Mouse (Mus musculus): ENCODE results near the gene Rnf224. TPM values are rescaled to one million over a fixed set of nuclear protein-coding genes. Genes with fewer than 3 reads are reported as not detected.

The Rnf224 gene
- polyA plus RNA-seq, 1 experiment from 2014 or later, result 0.10 TPM

DNA sequence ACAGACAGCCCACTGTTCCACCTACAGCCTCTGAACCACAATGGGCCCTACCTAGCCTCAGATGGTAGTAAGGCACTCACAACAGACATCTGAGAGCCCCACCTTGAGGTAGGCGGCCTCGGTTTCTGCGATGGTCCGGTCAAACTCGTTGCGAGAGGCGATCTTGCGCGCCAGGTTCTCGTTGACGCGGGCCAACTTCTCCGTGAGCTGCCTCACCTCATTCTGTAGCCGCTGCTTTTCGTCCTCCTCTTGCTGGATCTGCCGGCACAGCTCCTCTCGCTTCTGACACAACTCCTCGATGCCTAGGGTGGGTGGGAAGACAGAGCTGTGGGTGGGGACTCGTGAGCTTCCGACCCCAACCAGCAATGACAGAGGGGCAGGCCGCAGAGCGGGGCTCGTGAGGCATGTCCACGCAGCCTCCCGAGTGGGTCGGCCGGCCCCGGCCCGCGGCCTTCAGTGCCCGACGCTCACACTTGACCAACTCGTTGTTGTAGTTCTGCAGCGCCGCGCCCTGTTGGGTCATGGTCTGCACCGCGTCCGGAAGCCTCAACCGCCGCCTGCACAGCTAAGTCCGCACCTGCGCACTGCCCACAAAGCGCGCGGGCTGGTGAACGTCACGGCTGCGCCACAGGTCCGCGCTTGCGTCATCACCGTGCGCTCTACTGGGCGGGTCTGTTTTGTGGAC lies 35.4 kb upstream of the Rnf224 start, which contains the start of the genes Ssna1 and Anapc2:
Gene Ssna1, minus strand, starts transcription at position 612 of the 685 bp plus-strand sequence.
Gene Anapc2, plus strand, starts transcription at position 652 of the 685 bp plus-strand sequence.
- ATAC-seq (peak; percentile 99), DNase-seq (ENCODE audit: low spot score) (peak; percentile 98)
- peak within 1 kb of the TSS; percentile 81 for H3K9ac ChIP-seq (replicated peaks; ENCODE audit: low read depth)
- WGBS, result 0% methylated on average over 54 of the region's 55 CpGs
- peaks cover 21% of the 10 kb centered on the region; the same call in 1 of the 2 replicates for H3K4me1 ChIP-seq (ENCODE audit: insufficient read depth, low read depth, low read length)
- peak; percentile 68 for TF ChIP-seq CTCF (IDR thresholded peaks at IDR 0.05)
- TF ChIP-seq EP300 (IDR thresholded peaks at IDR 0.05), result no peak
- peak within 1 kb of the TSS; percentile 93 for H3K27ac ChIP-seq (ENCODE audit: low read length)
- no peaks in the 10 kb centered on the region for H3K9me3 ChIP-seq (ENCODE audit: low read length)
- H3K36me3 ChIP-seq (ENCODE audit: insufficient read depth, low read length), result peaks cover 14% of the 10 kb centered on the region; the same call in 1 of the 2 replicates
- peak within 1 kb of the TSS; percentile 88 for H3K4me2 ChIP-seq (replicated peaks; ENCODE audit: low read depth, low read length)
- H3K27me3 ChIP-seq (replicated peaks; ENCODE audit: insufficient read depth, low read length), result no peaks in the 10 kb centered on the region
- peak within 1 kb of the TSS; percentile 56 for H3K4me3 ChIP-seq (ENCODE audit: low read depth, low read length)

- DNase-seq (ENCODE audit: low spot score) (no peak), ATAC-seq (no peak)
- H3K9me3 ChIP-seq (ENCODE audit: low read length), result no peaks in the 10 kb centered on the region
- no peaks in the 10 kb centered on the region for H3K27me3 ChIP-seq (replicated peaks; ENCODE audit: insufficient read depth, low read length)
- H3K9ac ChIP-seq (replicated peaks; ENCODE audit: low read depth), result no peak overlapping the region
- 75% methylated on average over 4 of the region's 4 CpGs for WGBS
- no peaks in the 10 kb centered on the region for H3K36me3 ChIP-seq (ENCODE audit: insufficient read depth, low read length)
- TF ChIP-seq CTCF (IDR thresholded peaks at IDR 0.05) (no peak), EP300 (IDR thresholded peaks at IDR 0.05) (no peak)
- H3K4me1 ChIP-seq (ENCODE audit: insufficient read depth, low read depth, low read length), result peaks cover 25% of the 10 kb centered on the region; the same call in 1 of the 2 replicates
- no peak overlapping the region for H3K4me3 ChIP-seq (ENCODE audit: low read depth, low read length)
- no peak overlapping the region for H3K27ac ChIP-seq (ENCODE audit: low read length)
- H3K4me2 ChIP-seq (replicated peaks; ENCODE audit: low read depth, low read length), result no peak overlapping the region
Measured at GRCm38 (mm10) chr2:25267746-25268309, 31.2 kb upstream of the Rnf224 start.

DNA sequence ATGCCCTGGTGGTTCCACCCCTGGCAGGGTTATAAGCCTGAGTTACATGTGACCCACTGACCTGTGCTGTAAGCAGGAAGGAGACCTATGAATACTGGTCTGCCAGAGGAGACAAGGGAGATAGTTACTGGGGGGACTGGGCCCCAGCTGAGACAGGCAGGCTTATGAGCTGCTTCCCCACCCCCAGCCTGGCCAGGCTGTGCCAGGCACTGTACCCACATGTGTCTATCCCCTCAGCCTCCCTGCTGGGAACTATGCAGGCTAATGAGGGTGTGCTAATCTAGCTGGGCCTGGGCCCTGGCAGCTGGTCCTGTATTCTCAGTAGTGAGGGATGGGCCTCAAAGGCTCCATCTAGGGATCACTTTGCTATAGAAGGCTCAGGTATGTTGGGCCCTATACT lies 30.7 kb upstream of the Rnf224 start:
- H3K27me3 ChIP-seq (replicated peaks; ENCODE audit: insufficient read depth, low read length), result no peaks in the 10 kb centered on the region
- no peaks in the 10 kb centered on the region for H3K9me3 ChIP-seq (ENCODE audit: low read length)
- no peak overlapping the region for H3K9ac ChIP-seq (replicated peaks; ENCODE audit: low read depth)
- DNase-seq (ENCODE audit: low spot score), result no peak
- no peaks in the 10 kb centered on the region for H3K36me3 ChIP-seq (ENCODE audit: insufficient read depth, low read length)
- no peak for ATAC-seq
- no peak overlapping the region for H3K27ac ChIP-seq (ENCODE audit: low read length)
- TF ChIP-seq CTCF (IDR thresholded peaks at IDR 0.05) (no peak), EP300 (IDR thresholded peaks at IDR 0.05) (no peak)
- H3K4me2 ChIP-seq (replicated peaks; ENCODE audit: low read depth, low read length), result no peak overlapping the region
- H3K4me1 ChIP-seq (ENCODE audit: insufficient read depth, low read depth, low read length), result peaks cover 24% of the 10 kb centered on the region; the same call in 1 of the 2 replicates
- H3K4me3 ChIP-seq (ENCODE audit: low read depth, low read length), result no peak overlapping the region

DNA sequence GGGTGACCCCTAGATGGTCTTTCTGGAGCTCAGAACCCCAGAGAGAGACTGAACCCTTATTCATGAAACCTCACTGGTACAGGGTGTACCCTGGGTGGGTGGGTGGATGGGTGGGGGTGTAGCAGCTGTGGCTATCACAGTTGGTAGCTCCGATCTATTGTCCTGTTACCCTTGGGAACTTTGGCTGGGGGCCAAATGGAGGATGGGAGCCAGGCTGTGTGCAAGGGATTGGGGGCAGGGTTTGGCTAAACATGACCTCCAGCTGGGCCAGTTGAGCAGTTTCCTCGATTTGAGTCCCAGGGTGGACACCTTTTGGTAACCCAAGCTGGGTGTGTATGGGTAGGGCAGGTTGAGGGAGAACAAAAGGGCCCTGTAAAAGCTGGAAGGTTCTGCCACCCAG lies 30.1 kb upstream of the Rnf224 start:
- H3K27ac ChIP-seq (ENCODE audit: low read length), result peak overlapping the region; percentile 43; the same call in 1 of the 2 replicates
- WGBS, result 12% methylated on average over 2 of the region's 2 CpGs
- H3K9ac ChIP-seq (replicated peaks; ENCODE audit: low read depth), result 0 out of 2 replicates have a peak overlapping the region, but pooled peaks have one; percentile 34
- DNase-seq (ENCODE audit: low spot score) (no peak), ATAC-seq (no peak)
- TF ChIP-seq EP300 (IDR thresholded peaks at IDR 0.05), result no peak
- TF ChIP-seq CTCF (IDR thresholded peaks at IDR 0.05), result no peak
- peaks cover 24% of the 10 kb centered on the region; the same call in 1 of the 2 replicates for H3K4me1 ChIP-seq (ENCODE audit: insufficient read depth, low read depth, low read length)
- H3K4me2 ChIP-seq (replicated peaks; ENCODE audit: low read depth, low read length), result no peak overlapping the region
- no peaks in the 10 kb centered on the region for H3K9me3 ChIP-seq (ENCODE audit: low read length)
- no peaks in the 10 kb centered on the region for H3K36me3 ChIP-seq (ENCODE audit: insufficient read depth, low read length)
- H3K27me3 ChIP-seq (replicated peaks; ENCODE audit: insufficient read depth, low read length), result no peaks in the 10 kb centered on the region
- H3K4me3 ChIP-seq (ENCODE audit: low read depth, low read length), result no peak overlapping the region

- ATAC-seq (no peak), DNase-seq (ENCODE audit: low spot score) (peak; percentile 54)
- Histone ChIP-seq H3K27me3 (replicated peaks; ENCODE audit: insufficient read depth, low read length) (no peaks in the 10 kb centered on the region), H3K9me3 (ENCODE audit: low read length) (no peaks in the 10 kb centered on the region), H3K9ac (replicated peaks; ENCODE audit: low read depth) (0 out of 2 replicates have a peak overlapping the region, but pooled peaks have one; percentile 34), H3K27ac (ENCODE audit: low read length) (peak overlapping the region; percentile 43; the same call in 1 of the 2 replicates), H3K4me2 (replicated peaks; ENCODE audit: low read depth, low read length) (no peak overlapping the region), H3K36me3 (ENCODE audit: insufficient read depth, low read length) (no peaks in the 10 kb centered on the region), H3K4me1 (ENCODE audit: insufficient read depth, low read depth, low read length) (peaks cover 18% of the 10 kb centered on the region; the same call in 1 of the 2 replicates), H3K4me3 (ENCODE audit: low read depth, low read length) (no peak overlapping the region)
- WGBS, result 54% methylated on average over 6 of the region's 6 CpGs
- TF ChIP-seq CTCF (IDR thresholded peaks at IDR 0.05) (no peak), EP300 (IDR thresholded peaks at IDR 0.05) (no peak)
Measured at GRCm38 (mm10) chr2:25265897-25266656, 29.5 kb upstream of the Rnf224 start.

DNA sequence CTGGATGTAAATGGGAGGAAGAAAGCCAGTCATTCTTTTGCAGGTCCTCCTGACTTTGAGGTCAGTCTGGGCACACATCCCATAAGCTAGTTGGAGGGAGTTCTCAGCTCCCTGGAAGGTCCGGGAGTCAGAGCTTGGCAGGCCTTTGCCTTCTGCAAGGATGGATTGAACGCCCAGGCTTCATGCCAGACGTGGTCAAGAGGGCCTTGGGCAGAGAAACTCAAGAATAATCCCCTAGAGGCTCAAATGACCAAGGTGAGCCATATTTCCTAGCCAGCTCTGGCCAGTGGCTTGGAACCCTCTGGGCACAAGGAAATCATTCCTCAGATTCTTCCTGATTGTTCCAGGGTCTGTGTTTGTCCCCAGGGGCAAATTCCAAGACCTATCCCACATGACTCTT lies 28.3 kb upstream of the Rnf224 start:
- no peaks in the 10 kb centered on the region for H3K36me3 ChIP-seq (ENCODE audit: insufficient read depth, low read length)
- no peak overlapping the region for H3K9ac ChIP-seq (replicated peaks; ENCODE audit: low read depth)
- no peaks in the 10 kb centered on the region for H3K27me3 ChIP-seq (replicated peaks; ENCODE audit: insufficient read depth, low read length)
- peaks cover 14% of the 10 kb centered on the region; the same call in 1 of the 2 replicates for H3K4me1 ChIP-seq (ENCODE audit: insufficient read depth, low read depth, low read length)
- no peak overlapping the region for H3K4me2 ChIP-seq (replicated peaks; ENCODE audit: low read depth, low read length)
- no peaks in the 10 kb centered on the region for H3K9me3 ChIP-seq (ENCODE audit: low read length)
- TF ChIP-seq EP300 (IDR thresholded peaks at IDR 0.05) (no peak), CTCF (IDR thresholded peaks at IDR 0.05) (no peak)
- H3K27ac ChIP-seq (ENCODE audit: low read length), result no peak overlapping the region
- DNase-seq (ENCODE audit: low spot score) (no peak), ATAC-seq (no peak)
- no peak overlapping the region for H3K4me3 ChIP-seq (ENCODE audit: low read depth, low read length)
- WGBS, result 45% methylated on average over 3 of the region's 3 CpGs

All from lung, postnatal 0 days (tissue).